Mouse (Mus musculus) lung, postnatal 0 days (tissue): ENCODE data around the gene Dctn3. TPM values are rescaled to one million over a fixed set of nuclear protein-coding genes. Genes with fewer than 3 reads are reported as not detected.
"Not testable (repeated sequence)": the region's sequence is repeated elsewhere in the genome, so short reads cannot be mapped to it uniquely, and the experiment has no call there.

Experiments
- ATAC-seq: fragments of 200-750 bp; cut with Nextera tagmentation; 2 replicates; pipeline ENCODE4 v1.8.0; 2017; ENCODE audit warnings: moderate library complexity
- DNase-seq: peaks from one replicate; pipeline ENCODE4 v3.0.0-alpha.2; 2016; ENCODE audit warnings: low spot score
- H3K27ac ChIP-seq: fragments of 300-500 bp; sonication (generic); 2 replicates; pipeline ENCODE4 v1.5.1; 2014; ENCODE audit warnings: antibody characterized with exemption, mild to moderate bottlenecking, low read length, mixed read lengths
- H3K27me3 ChIP-seq: fragments of 300-500 bp; sonication (generic); replicated peaks from 2 replicates; pipeline ENCODE4 v1.6.1; 2014; ENCODE audit warnings: low read length, mixed read lengths; ENCODE audit not compliant: insufficient read depth
- H3K36me3 ChIP-seq: fragments of 300-500 bp; sonication (generic); 2 replicates; pipeline ENCODE4 v1.6.1; 2014; ENCODE audit warnings: low read length, mixed read lengths; ENCODE audit not compliant: insufficient read depth
- H3K4me1 ChIP-seq: fragments of 300-500 bp; sonication (generic); 2 replicates; pipeline ENCODE4 v1.6.1; 2014; ENCODE audit warnings: antibody characterized with exemption, low read depth, low read length, mixed read lengths; ENCODE audit not compliant: insufficient read depth
- H3K4me2 ChIP-seq: fragments of 300-500 bp; sonication (generic); replicated peaks from 2 replicates; pipeline ENCODE4 v1.6.1; 2014; ENCODE audit warnings: low read depth, mild to moderate bottlenecking, low read length, moderate library complexity, mixed read lengths
- H3K4me3 ChIP-seq: fragments of 300-500 bp; sonication (generic); 2 replicates; pipeline ENCODE4 v1.5.1; 2014; ENCODE audit warnings: low read depth, low read length
- H3K9ac ChIP-seq: fragments of 300-500 bp; sonication (generic); replicated peaks from 2 replicates; pipeline ENCODE4 v1.6.1; 2014; ENCODE audit warnings: low read depth, mild to moderate bottlenecking
- H3K9me3 ChIP-seq: fragments of 300-500 bp; sonication (generic); 2 replicates; pipeline ENCODE4 v1.6.1; 2016; ENCODE audit warnings: low read length, mixed read lengths
- CTCF ChIP-seq: IDR thresholded peaks from 2 replicates; pipeline ENCODE4 v1.5.1; 2016; ENCODE audit warnings: antibody characterized with exemption, mild to moderate bottlenecking
- whole genome bisulfite sequencing: fragments of 180-500 bp; shearing (Covaris S2); extraction: QIAGEN DNeasy Blood & Tissue Kit; methylation state at CpG from one replicate; pipeline ENCODE4 v1.1.7; 2014; 5-methylcytosine and 5-hydroxymethylcytosine counted together
- polyA plus RNA-seq: library from polyadenylated mRNA; unstranded; fragments of >200 nt; fragmentation: Nextera tagmentation; extraction: Ambion mirVana; gene quantifications from 2 replicates; pipeline ENCODE4 v1.2.1, GENCODE M21; 2015

Dctn3 gene
- polyA plus RNA-seq, 1 experiment from 2014 or later = 151 TPM

GRCm38 (mm10) chr4:41696930-41697841 lies 25.8 kb downstream of the Dctn3 start, which contains the start of gene Cntfr:
Gene Cntfr, minus strand, starts transcription at chr4:41697089.
- 0 out of 2 replicates have a peak within 1 kb of the TSS, but pooled peaks have one; percentile 14 for H3K4me2 ChIP-seq
- H3K4me3 ChIP-seq = not testable (repeated sequence)

GRCm38 (mm10) chr4:41696452-41696851 lies 26.5 kb downstream of the Dctn3 start:
- H3K27ac ChIP-seq, ATAC-seq, H3K4me1 ChIP-seq, DNase-seq, H3K4me2 ChIP-seq, H3K9ac ChIP-seq, H3K4me3 ChIP-seq, H3K27me3 ChIP-seq, H3K9me3 ChIP-seq, H3K36me3 ChIP-seq: not testable (repeated sequence)
- 14% methylated on average over 8 of the region's 15 CpGs for WGBS

More at GRCm38 (mm10) chr4:41696930-41697841, 25.8 kb downstream of the Dctn3 start, which contains the start of gene Cntfr:
- H3K27ac ChIP-seq, H3K27me3 ChIP-seq, H3K36me3 ChIP-seq, H3K9me3 ChIP-seq, H3K9ac ChIP-seq, ATAC-seq, H3K4me1 ChIP-seq: not testable (repeated sequence)
- DNase-seq = peak; percentile 67
- 24% methylated on average over 20 of the region's 40 CpGs for WGBS
- peak; percentile 77 for TF ChIP-seq CTCF

- ATAC-seq, H3K4me1 ChIP-seq, H3K9ac ChIP-seq, H3K36me3 ChIP-seq, H3K4me3 ChIP-seq, H3K4me2 ChIP-seq, DNase-seq, H3K27ac ChIP-seq, H3K27me3 ChIP-seq, H3K9me3 ChIP-seq: not testable (repeated sequence)
- WGBS = 14% methylated on average over 9 of the region's 38 CpGs
These were observed 27.2 kb downstream of the Dctn3 start for GRCm38 (mm10) chr4:41695800-41696199.

GRCm38 (mm10) chr4:41693511-41693910 lies 29.5 kb downstream of the Dctn3 start:
- H3K4me2 ChIP-seq, H3K4me1 ChIP-seq, H3K9me3 ChIP-seq, H3K36me3 ChIP-seq, DNase-seq, H3K4me3 ChIP-seq, H3K27ac ChIP-seq, H3K27me3 ChIP-seq, H3K9ac ChIP-seq, ATAC-seq: not testable (repeated sequence)
- 30% methylated on average over 4 of the region's 4 CpGs for WGBS

GRCm38 (mm10) chr4:41690014-41690413 lies 33.0 kb downstream of the Dctn3 start:
- no CpG with 5 or more reads among the region's 4 CpGs for WGBS
- not testable (repeated sequence) for H3K9ac ChIP-seq, H3K27ac ChIP-seq, H3K27me3 ChIP-seq, H3K36me3 ChIP-seq, H3K4me1 ChIP-seq, H3K9me3 ChIP-seq, DNase-seq, H3K4me3 ChIP-seq, H3K4me2 ChIP-seq
- peak; percentile 77 for ATAC-seq

GRCm38 (mm10) chr4:41688562-41688961 lies 34.4 kb downstream of the Dctn3 start:
- not testable (repeated sequence) for ATAC-seq, H3K4me1 ChIP-seq, H3K36me3 ChIP-seq, H3K9ac ChIP-seq, H3K27me3 ChIP-seq, DNase-seq, H3K9me3 ChIP-seq, H3K27ac ChIP-seq, H3K4me2 ChIP-seq, H3K4me3 ChIP-seq
- WGBS = 42% methylated on average over 1 of the region's 1 CpGs

GRCm38 (mm10) chr4:41685882-41686492 lies 37.0 kb downstream of the Dctn3 start:
- DNase-seq, H3K4me1 ChIP-seq, ATAC-seq, H3K9ac ChIP-seq, H3K4me3 ChIP-seq, H3K9me3 ChIP-seq, H3K36me3 ChIP-seq, H3K27me3 ChIP-seq, H3K27ac ChIP-seq, H3K4me2 ChIP-seq: not testable (repeated sequence)
- 78% methylated on average over 9 of the region's 10 CpGs for WGBS

- not testable (repeated sequence) for H3K4me2 ChIP-seq, H3K36me3 ChIP-seq, H3K9me3 ChIP-seq, H3K27me3 ChIP-seq, ATAC-seq, H3K9ac ChIP-seq, H3K27ac ChIP-seq, H3K4me1 ChIP-seq, H3K4me3 ChIP-seq, DNase-seq
- 8% methylated on average over 6 of the region's 14 CpGs for WGBS
These were observed 38.0 kb downstream of the Dctn3 start for GRCm38 (mm10) chr4:41684931-41685453.

GRCm38 (mm10) chr4:41684131-41684930 lies 38.6 kb downstream of the Dctn3 start:
- not testable (repeated sequence) for H3K27me3 ChIP-seq, H3K36me3 ChIP-seq, H3K9me3 ChIP-seq, ATAC-seq, H3K27ac ChIP-seq, H3K4me2 ChIP-seq, H3K9ac ChIP-seq, H3K4me1 ChIP-seq, DNase-seq, H3K4me3 ChIP-seq
- 9% methylated on average over 16 of the region's 27 CpGs for WGBS
